Mouse (Mus musculus) mouse trophoblast stem cell (cell line): ENCODE data around the gene Tle2.

ENCODE experiments used
- in situ Hi-C, 2 experiments: fragments of 300-500 bp; cut with MseI, MboI; formaldehyde crosslinking; loops; 2 replicates in 1 of 2; 3 replicates in 1 of 2; pipeline ENCODE4 v1.15.1; 2025

The Tle2 gene

GRCm38 (mm10) chr10:81572975-81573374 lies 1.4 kb upstream of the Tle2 start:
- in situ Hi-C loops = no loop called here

- in situ Hi-C loops = no loop called here
These were observed 859 bp downstream of the Tle2 start for GRCm38 (mm10) chr10:81575208-81575631.

GRCm38 (mm10) chr10:81575695-81576094 lies 1.3 kb downstream of the Tle2 start:
- in situ Hi-C loops = no loop called here

- in situ Hi-C loops = no loop called here
These were observed 5.6 kb downstream of the Tle2 start for GRCm38 (mm10) chr10:81579967-81580366.

GRCm38 (mm10) chr10:81580441-81581070 lies 6.2 kb downstream of the Tle2 start:
- in situ Hi-C loops = no loop called here

- in situ Hi-C loops = no loop called here
These were observed 9.0 kb downstream of the Tle2 start for GRCm38 (mm10) chr10:81583347-81583746.

GRCm38 (mm10) chr10:81588739-81589138 lies 14.4 kb downstream of the Tle2 start:
- in situ Hi-C loops = no loop called here

GRCm38 (mm10) chr10:81591846-81592245 lies 17.5 kb downstream of the Tle2 start:
- in situ Hi-C loops = no loop called here

GRCm38 (mm10) chr10:81592631-81593030 lies 18.3 kb downstream of the Tle2 start:
- in situ Hi-C loops = no loop called here

GRCm38 (mm10) chr10:81593223-81593622 lies 18.9 kb downstream of the Tle2 start:
- in situ Hi-C loops = no loop called here

GRCm38 (mm10) chr10:81593935-81594334 lies 19.6 kb downstream of the Tle2 start:
- in situ Hi-C loops = no loop called here

- in situ Hi-C loops = no loop called here
These were observed 21.2 kb downstream of the Tle2 start for GRCm38 (mm10) chr10:81595599-81595998.

- in situ Hi-C loops = no loop called here
These were observed 22.2 kb downstream of the Tle2 start for GRCm38 (mm10) chr10:81596611-81597010.

GRCm38 (mm10) chr10:81597137-81597950 lies 23.0 kb downstream of the Tle2 start:
- in situ Hi-C loops = no loop called here

GRCm38 (mm10) chr10:81598342-81598741 lies 24.0 kb downstream of the Tle2 start:
- in situ Hi-C loops = no loop called here

- in situ Hi-C loops = no loop called here
These were observed 24.5 kb downstream of the Tle2 start for GRCm38 (mm10) chr10:81598871-81599270.

- in situ Hi-C loops = loop anchor here (5.0 kb wide), 2 partner anchors 37 to 47 kb away; no protein-coding TSS in a partner anchor
These were observed 25.3 kb downstream of the Tle2 start for GRCm38 (mm10) chr10:81599630-81600029.

- in situ Hi-C loops = loop anchor here (5.0 kb wide), 2 partner anchors 38 to 48 kb away; no protein-coding TSS in a partner anchor
These were observed 25.7 kb downstream of the Tle2 start for GRCm38 (mm10) chr10:81600096-81600495.

- in situ Hi-C loops = loop anchor here (5.0 kb wide), 2 partner anchors 38 to 48 kb away; no protein-coding TSS in a partner anchor
These were observed 26.4 kb downstream of the Tle2 start, which contains the start of gene Tle6 for GRCm38 (mm10) chr10:81600738-81601203. Gene Tle6 (minus strand): TSS chr10:81601073.

- in situ Hi-C loops = loop anchor here (5.0 kb wide), 2 partner anchors 39 to 49 kb away; no protein-coding TSS in a partner anchor
These were observed 27.1 kb downstream of the Tle2 start for GRCm38 (mm10) chr10:81601396-81601905.

- in situ Hi-C loops = loop anchor here (5.0 kb wide), 2 partner anchors 40 to 50 kb away; no protein-coding TSS in a partner anchor
These were observed 28.4 kb downstream of the Tle2 start for GRCm38 (mm10) chr10:81602741-81603151.
